Mouse (Mus musculus): ENCODE data around the gene Dck.

The Dck gene

DNA sequence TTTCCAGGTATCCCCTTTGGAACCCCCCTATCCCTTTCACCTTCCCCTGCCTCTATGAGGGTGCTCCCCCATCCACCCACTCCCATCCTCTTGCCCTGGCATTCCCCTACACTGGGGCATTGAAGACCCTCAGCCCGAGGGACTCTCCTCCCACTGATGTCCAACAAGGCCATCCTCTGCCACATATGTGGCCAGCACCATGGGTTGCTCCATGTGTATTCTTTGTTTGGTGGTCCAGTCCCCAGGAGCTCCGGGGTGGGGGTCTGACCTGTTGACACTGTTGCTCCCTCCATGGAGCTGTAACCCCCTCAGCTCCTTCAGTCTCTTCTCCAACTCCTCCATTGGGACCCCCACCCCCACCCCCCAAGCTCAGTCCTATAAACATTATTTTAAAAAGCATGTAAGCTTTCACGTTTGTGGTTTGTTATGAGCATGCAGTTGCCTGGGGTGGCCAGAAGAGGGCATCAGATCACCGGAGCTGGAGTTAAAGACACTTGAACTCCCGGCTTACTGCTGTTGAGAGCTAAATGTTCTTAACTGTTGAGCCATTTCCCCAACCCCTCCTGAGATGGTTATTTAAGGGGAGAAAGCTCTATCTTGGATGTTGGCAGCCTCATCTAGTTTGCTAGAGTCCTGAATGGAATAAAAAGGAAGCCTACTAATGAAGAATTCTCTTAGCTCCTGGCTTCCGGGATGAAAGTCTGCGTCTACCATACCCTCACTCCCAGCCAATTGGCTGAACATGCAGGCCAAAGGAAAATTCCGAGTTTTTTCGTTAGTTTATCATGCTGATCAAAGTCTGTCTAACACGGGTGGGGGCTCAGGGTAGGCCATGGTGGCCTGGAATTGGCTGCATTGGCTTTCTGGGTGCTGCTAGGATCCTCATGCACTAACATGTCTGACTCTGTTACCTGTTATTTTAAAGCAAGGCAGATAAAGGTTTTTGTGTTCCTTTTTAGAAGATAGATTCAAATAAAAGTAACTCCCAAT lies 26.8 kb downstream of the Dck start:
- peak; percentile 54 to 56 for DNase-seq

GRCm38 (mm10) chr5:88793676-88794075 lies 28.9 kb downstream of the Dck start:
- no peak for DNase-seq

GRCm38 (mm10) chr5:88795910-88796584 lies 31.3 kb downstream of the Dck start:
- DNase-seq = no peak

DNA sequence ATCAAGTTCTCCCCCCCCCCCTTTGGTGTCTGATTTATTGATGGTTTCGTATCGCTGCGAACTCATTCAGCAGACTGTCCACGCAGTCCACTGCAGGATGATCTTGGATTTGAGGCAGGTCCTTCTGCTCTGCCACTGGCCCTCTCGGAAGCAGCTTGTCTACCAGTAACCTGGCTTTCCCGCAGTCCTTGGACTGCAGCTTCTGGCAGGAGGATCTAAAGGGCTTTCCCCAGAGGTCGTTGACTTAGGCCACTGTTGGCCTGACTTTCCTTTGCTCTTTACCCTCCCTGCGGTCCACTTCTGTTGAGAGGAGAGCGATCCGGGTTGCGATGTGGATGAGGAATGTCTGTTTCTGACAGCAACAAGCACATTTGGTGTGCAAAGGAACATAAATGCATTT lies 31.8 kb downstream of the Dck start:
- DNase-seq = peak; percentile 54 to 79

GRCm38 (mm10) chr5:88797121-88797520 lies 32.3 kb downstream of the Dck start:
- no peak for DNase-seq

DNA sequence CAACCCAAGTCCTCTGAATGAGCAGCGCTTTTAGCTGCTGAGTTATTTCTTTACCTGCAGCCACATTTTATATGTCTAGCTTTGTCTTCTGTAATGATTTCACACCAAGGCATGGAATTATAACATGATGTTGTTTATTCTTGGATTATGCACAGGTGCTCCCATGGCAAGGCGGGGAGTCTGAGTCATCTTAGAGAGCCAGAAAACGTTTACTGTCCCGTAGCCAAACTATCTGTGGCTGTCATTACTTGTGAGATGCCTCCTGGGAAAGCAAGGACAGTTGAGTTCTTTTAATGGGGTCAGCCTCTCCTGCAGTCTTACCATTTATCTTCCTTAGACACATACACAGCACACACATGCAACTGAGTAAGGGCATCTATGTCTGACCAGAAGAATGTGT lies 40.8 kb downstream of the Dck start:
- no peak for DNase-seq

GRCm38 (mm10) chr5:88806278-88806677 lies 41.5 kb downstream of the Dck start:
- peak in 1 of 2 experiments; percentile 36 for DNase-seq

GRCm38 (mm10) chr5:88807342-88807741 lies 42.5 kb downstream of the Dck start:
- no peak for DNase-seq

DNA sequence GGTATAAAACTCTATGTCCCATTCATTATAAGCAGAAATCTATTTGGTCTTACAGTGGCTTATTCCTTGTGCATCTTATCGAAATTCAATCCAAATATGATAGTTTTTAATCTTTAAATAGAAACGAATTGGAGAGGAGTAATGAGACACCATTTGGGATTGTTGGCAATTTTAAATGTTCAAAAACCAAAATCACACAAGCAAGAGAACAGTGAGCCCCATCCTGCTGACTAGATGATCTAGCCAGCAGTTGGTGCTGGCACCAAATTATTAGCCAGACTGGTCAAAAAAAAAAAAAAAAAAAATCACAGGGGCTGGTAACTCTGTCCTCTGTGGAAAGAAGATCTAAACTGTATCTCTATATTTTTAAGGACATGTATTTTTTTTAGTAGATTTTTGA lies 48.4 kb downstream of the Dck start:
- no peak for DNase-seq

GRCm38 (mm10) chr5:88814552-88814951 lies 49.8 kb downstream of the Dck start:
- no peak for DNase-seq

GRCm38 (mm10) chr5:88821542-88821941 lies 56.7 kb downstream of the Dck start:
- DNase-seq = no peak

DNA sequence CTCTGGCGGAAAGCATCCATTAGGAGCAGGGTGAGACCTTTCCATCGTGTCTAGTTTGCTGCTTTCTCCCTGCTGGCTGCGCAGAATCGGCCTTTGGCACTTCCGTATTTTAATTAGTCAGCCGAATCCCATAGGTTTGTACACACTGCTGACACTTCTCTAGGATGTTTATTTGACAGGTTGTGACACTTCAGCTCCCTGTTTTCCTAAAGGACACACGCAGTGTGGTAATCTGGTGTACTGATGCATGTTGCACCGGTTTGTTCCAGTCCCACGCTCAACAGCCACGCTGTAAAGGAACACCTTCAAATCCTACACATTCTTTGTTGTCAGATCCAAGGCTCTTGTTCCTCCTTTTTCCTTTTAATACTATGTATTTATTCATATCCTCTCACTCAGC lies 60.0 kb downstream of the Dck start:
- no peak for DNase-seq

DNA sequence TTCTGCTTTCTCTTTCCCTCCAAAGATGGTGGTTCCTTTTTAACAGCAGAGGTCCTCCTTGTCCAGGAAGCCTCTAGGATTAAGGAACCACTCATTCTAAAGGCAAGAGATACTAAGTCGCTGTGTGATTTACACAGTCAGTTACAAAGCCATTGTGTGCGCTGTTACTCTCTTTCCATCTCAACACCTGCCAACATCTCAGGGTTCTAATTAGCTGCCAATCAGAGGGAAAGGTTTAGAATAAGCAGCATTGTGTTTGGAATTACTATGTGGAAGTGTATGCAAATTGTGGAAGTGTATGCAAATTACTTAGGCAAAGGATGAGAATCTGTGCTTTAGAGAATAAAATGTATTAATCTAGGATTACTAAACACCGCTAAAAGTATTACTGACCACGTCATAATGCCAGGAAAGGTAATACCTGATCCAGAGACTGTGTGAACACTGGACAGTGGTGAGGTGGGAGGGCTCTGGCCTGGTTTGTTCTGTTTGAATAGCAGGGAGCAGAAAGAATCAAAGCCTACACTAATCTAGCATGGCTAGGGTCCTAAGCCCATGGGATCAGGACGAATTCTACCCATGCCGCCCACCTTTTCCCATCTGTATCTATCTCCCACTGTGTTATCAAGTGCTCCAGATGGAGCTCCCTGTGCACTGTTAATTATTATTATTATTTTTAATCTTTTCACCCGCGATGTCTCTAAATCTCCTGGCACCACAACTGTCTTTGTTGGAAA lies 65.2 kb downstream of the Dck start:
- no peak for DNase-seq

DNA sequence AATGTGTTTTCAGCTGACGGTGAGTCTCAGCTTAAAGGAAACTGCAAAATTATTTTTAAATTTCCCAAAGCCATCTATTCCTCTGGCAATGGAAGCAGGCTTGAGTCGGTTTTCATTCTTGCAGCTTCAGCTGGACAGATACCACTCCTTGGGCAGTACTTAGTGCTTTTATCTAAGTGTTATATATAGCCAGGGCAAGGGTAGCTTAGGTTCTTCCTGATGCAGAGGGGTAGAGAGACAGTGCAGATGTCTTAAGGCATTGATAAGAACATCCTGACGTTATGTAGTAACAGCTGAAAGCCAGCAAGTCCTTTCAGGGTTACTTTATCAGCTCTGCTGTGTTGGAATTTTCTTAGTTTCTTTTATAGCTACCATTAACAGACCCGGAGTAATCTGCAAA lies 66.1 kb downstream of the Dck start:
- no peak for DNase-seq

DNA sequence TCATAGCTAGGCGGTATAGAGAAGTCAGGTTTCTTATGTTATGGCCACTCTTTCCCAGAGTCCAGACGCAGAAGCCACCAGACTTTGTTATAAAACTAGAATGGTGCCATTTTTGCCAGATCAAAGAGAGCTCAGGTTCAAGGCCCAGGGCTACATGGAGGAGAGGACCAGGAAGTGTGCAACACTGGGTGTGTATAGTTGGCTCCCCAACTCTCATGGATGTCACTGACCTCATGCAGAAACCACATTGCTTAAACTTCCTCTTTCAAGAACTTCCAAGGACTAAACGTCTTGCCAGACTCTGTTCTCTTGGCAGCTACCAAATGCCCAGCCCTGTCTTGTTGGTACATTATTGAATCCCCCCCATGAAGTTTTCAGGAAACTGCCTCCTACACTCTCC lies 67.1 kb downstream of the Dck start:
- no peak for DNase-seq

All from kidney, postnatal 25 days (tissue).